Mouse (Mus musculus) bone marrow, adult 2 months (tissue): ENCODE measurements around the gene Elmo1.

ENCODE experiments used
- CTCF ChIP-seq: fragments of 200-500 bp; IDR thresholded peaks from 2 replicates; pipeline ENCODE4 v1.5.1; 2011; ENCODE audit warnings: low read length, control low read depth; ENCODE audit not compliant: control insufficient read depth, insufficient read depth
- POLR2A ChIP-seq: fragments of 200-500 bp; IDR thresholded peaks from 2 replicates; pipeline ENCODE4 v1.6.1; 2011; ENCODE audit warnings: low read depth, mild to moderate bottlenecking, control low read depth, low read length, borderline replicate concordance; ENCODE audit not compliant: control insufficient read depth

DNA sequence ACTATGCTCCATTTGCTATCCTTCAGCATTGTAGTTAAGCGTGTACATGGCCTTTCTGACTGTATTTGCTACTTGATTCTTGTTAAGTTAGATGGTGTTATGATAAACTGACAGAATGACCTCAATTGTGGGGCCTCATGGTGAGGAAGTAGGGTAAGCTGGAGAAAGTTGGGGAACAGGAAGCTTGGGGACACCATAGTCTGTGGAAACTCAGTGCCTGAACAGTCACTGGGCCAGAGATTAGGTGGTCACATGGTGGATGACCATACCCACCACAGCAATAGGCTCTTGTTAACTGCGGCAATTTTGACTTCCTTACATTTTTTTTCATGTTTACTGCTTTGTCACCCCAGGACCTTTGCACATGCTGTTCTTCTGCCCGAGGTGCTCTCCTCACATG lies 1.9 kb downstream of the Elmo1 start:
- no peak for TF ChIP-seq CTCF
- TF ChIP-seq POLR2A, result no peak
